Mouse (Mus musculus) ES-Bruce4 (cell line): Measurements from ENCODE around the gene Afmid. TPM values are rescaled to one million over a fixed set of nuclear protein-coding genes. Genes with fewer than 3 reads are reported as not detected.
A peak's percentile ranks its signal among the peaks of the same experiment; 100 is the strongest.

ENCODE experiments used
- H3K27ac ChIP-seq: 2 replicates; pipeline ENCODE4 v1.5.1; 2012; ENCODE audit warnings: low read length, inconsistent platforms; ENCODE audit not compliant: insufficient read depth
- H3K27me3 ChIP-seq: 2 replicates; pipeline ENCODE4 v1.6.1; 2012; ENCODE audit warnings: mild to moderate bottlenecking, low read length, inconsistent platforms; ENCODE audit not compliant: control insufficient read depth, poor library complexity, insufficient read depth, severe bottlenecking
- H3K36me3 ChIP-seq: 2 replicates; pipeline ENCODE4 v1.6.1; 2012; ENCODE audit warnings: inconsistent platforms, mild to moderate bottlenecking, low read length, moderate library complexity; ENCODE audit not compliant: control insufficient read depth, poor library complexity, insufficient read depth, severe bottlenecking
- H3K4me1 ChIP-seq: one replicate; pipeline ENCODE4 v1.8.1; 2011; ENCODE audit warnings: low read length; ENCODE audit not compliant: control insufficient read depth, insufficient read depth
- H3K4me3 ChIP-seq: 2 replicates; pipeline ENCODE4 v1.5.1; 2011; ENCODE audit warnings: low read depth, mild to moderate bottlenecking, low read length
- H3K9ac ChIP-seq: 2 replicates; pipeline ENCODE4 v1.6.1; 2012; ENCODE audit warnings: low read depth, mild to moderate bottlenecking, inconsistent platforms; ENCODE audit not compliant: poor library complexity, severe bottlenecking
- H3K9me3 ChIP-seq: replicated peaks from 2 replicates; pipeline ENCODE4 v1.6.1; 2012; ENCODE audit warnings: mild to moderate bottlenecking, low read length, inconsistent platforms; ENCODE audit not compliant: control insufficient read depth, poor library complexity, insufficient read depth, severe bottlenecking
- CTCF ChIP-seq: IDR thresholded peaks from one replicate; pipeline ENCODE4 v1.8.1; 2011; ENCODE audit warnings: low read depth, low read length
- EP300 ChIP-seq: IDR thresholded peaks from 2 replicates; pipeline ENCODE4 v1.6.1; 2011; ENCODE audit warnings: low read depth, low read length; ENCODE audit not compliant: insufficient read depth
- POLR2A ChIP-seq: IDR thresholded peaks from one replicate; pipeline ENCODE4 v1.8.1; 2011; ENCODE audit warnings: low read length; ENCODE audit not compliant: insufficient read depth
- polyA plus RNA-seq: library from polyadenylated mRNA; stranded (reverse); fragments of >200 nt; gene quantifications from 2 replicates; pipeline ENCODE4 v1.2.4, GENCODE M21; 2011; ENCODE audit warnings: low read depth; ENCODE audit not compliant: missing spikeins, insufficient read depth, insufficient read length

The Afmid gene
- polyA plus RNA-seq, 1 experiment: 3.6 TPM

GRCm38 (mm10) chr11:117846640-117847039, 20.9 kb downstream of the Afmid start:
- TF ChIP-seq CTCF (no peak), EP300 (no peak), POLR2A (no peak)
- peak overlapping the region; percentile 28; the same call in 1 of the 2 replicates for H3K27ac ChIP-seq
- H3K9ac ChIP-seq: no peak overlapping the region
- H3K9me3 ChIP-seq: no peaks in the 10 kb centered on the region
- no peak overlapping the region for H3K4me3 ChIP-seq
- no peaks in the 10 kb centered on the region for H3K27me3 ChIP-seq
- H3K36me3 ChIP-seq: peaks cover 4% of the 10 kb centered on the region; the same call in 1 of the 2 replicates
- H3K4me1 ChIP-seq: no peaks in the 10 kb centered on the region

GRCm38 (mm10) chr11:117847593-117848215, 22.0 kb downstream of the Afmid start:
- H3K27ac ChIP-seq: peak overlapping the region; percentile 86

GRCm38 (mm10) chr11:117848271-117848984, 22.7 kb downstream of the Afmid start:
- Histone ChIP-seq H3K4me3 (peak overlapping the region; percentile 92), H3K9ac (peak overlapping the region; percentile 83), H3K27ac (peak overlapping the region; percentile 86), H3K36me3 (peaks cover 15% of the 10 kb centered on the region), H3K27me3 (no peaks in the 10 kb centered on the region), H3K4me1 (no peaks in the 10 kb centered on the region), H3K9me3 (no peaks in the 10 kb centered on the region)
- TF ChIP-seq EP300 (no peak), POLR2A (no peak), CTCF (no peak)

More at GRCm38 (mm10) chr11:117847593-117848215, 22.0 kb downstream of the Afmid start:
- H3K27me3 ChIP-seq: no peaks in the 10 kb centered on the region
- no peaks in the 10 kb centered on the region for H3K9me3 ChIP-seq
- H3K4me3 ChIP-seq: peak overlapping the region; percentile 92
- no peaks in the 10 kb centered on the region for H3K4me1 ChIP-seq
- TF ChIP-seq POLR2A (no peak), CTCF (no peak), EP300 (no peak)
- peak overlapping the region; percentile 83 for H3K9ac ChIP-seq
- peaks cover 8% of the 10 kb centered on the region for H3K36me3 ChIP-seq

DNA sequence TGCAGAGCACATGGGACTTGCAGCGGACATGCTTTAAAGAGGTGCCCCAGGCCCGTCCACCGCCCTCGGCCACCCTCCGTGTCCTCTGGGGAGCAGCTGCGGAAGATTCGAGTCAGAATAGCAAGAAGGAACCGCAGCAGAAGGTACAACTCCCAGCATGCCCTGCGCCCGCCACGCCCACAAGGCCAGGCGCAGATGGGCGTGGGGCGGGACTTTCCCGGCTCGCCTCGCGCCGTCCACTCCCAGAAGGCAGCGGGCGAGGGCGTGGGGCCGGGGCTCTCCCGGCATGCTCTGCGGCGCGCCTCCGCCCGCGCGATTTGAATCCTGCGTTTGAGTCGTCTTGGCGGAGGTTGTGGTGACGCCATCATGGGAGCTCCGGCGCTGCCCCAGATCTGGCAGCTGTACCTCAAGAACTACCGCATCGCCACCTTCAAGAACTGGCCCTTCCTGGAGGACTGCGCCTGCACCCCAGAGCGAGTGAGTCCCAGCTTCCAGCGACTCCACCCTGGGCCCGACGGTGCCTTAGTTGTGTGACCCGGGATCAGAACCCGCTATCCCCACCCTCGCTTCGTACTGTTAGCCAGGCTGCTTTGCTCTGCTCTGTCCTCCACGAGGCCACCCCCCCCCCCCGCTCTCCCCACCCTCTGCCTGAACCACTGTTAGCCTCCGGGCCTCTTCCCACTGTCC, 23.4 kb downstream of the Afmid start, which contains the start of gene Birc5:
TSS of gene Birc5 (plus strand) at position 267 of the 687 bp plus-strand sequence.
- peaks cover 21% of the 10 kb centered on the region for H3K36me3 ChIP-seq
- peak within 1 kb of the TSS; percentile 91 for H3K9ac ChIP-seq
- H3K4me3 ChIP-seq: peak within 1 kb of the TSS; percentile 94
- H3K4me1 ChIP-seq: no peaks in the 10 kb centered on the region
- no peaks in the 10 kb centered on the region for H3K9me3 ChIP-seq
- TF ChIP-seq CTCF: no peak
- peak; percentile 28; the same call in 1 of the 2 replicates for TF ChIP-seq EP300
- TF ChIP-seq POLR2A: peak; percentile 78
- peak within 1 kb of the TSS; percentile 86 for H3K27ac ChIP-seq
- no peaks in the 10 kb centered on the region for H3K27me3 ChIP-seq

- Histone ChIP-seq H3K4me1 (no peaks in the 10 kb centered on the region), H3K4me3 (no peak overlapping the region), H3K9ac (no peak overlapping the region), H3K36me3 (peaks cover 46% of the 10 kb centered on the region), H3K9me3 (no peaks in the 10 kb centered on the region), H3K27ac (no peak overlapping the region), H3K27me3 (no peaks in the 10 kb centered on the region)
- no peak for TF ChIP-seq POLR2A
- TF ChIP-seq CTCF: no peak
- TF ChIP-seq EP300: no peak
Measured at GRCm38 (mm10) chr11:117852875-117853274, 27.2 kb downstream of the Afmid start.
